Mouse (Mus musculus) liver, embryonic 11.5 days (tissue): ENCODE results near the gene Rad9a. TPM values are rescaled to one million over a fixed set of nuclear protein-coding genes. Genes with fewer than 3 reads are reported as not detected.

Experiments used
- ATAC-seq: fragments of 200-750 bp; cut with Nextera tagmentation; replicated peaks from 2 replicates; pipeline ENCODE4 v1.8.0; 2017; ENCODE audit warnings: moderate number of reproducible peaks, mild to moderate bottlenecking, moderate TSS enrichment, moderate library complexity; ENCODE audit not compliant: low FRiP score
- DNase-seq: peaks from one replicate; pipeline ENCODE4 v3.0.0-alpha.2; 2017; ENCODE audit warnings: low spot score
- H3K27ac ChIP-seq: fragments of 300-500 bp; sonication (generic); 2 replicates; pipeline ENCODE4 v1.5.1; 2014; ENCODE audit warnings: mild to moderate bottlenecking, low read depth, low read length, control low read depth
- H3K27me3 ChIP-seq: fragments of 300-500 bp; sonication (generic); replicated peaks from 2 replicates; pipeline ENCODE4 v1.6.1; 2014; ENCODE audit warnings: low read length, mixed read lengths; ENCODE audit not compliant: control insufficient read depth, insufficient read depth
- H3K36me3 ChIP-seq: fragments of 300-500 bp; sonication (generic); 2 replicates; pipeline ENCODE4 v1.6.1; 2014; ENCODE audit warnings: mild to moderate bottlenecking, low read length, moderate library complexity, mixed read lengths; ENCODE audit not compliant: control insufficient read depth, insufficient read depth
- H3K4me1 ChIP-seq: fragments of 300-500 bp; sonication (generic); replicated peaks from 2 replicates; pipeline ENCODE4 v1.6.1; 2014; ENCODE audit warnings: low read length, mixed read lengths; ENCODE audit not compliant: control insufficient read depth, insufficient read depth
- H3K4me2 ChIP-seq: fragments of 300-500 bp; sonication (generic); 2 replicates; pipeline ENCODE4 v1.6.1; 2014; ENCODE audit warnings: mild to moderate bottlenecking, control low read depth, moderate library complexity
- H3K4me3 ChIP-seq: fragments of 300-500 bp; sonication (generic); 2 replicates; pipeline ENCODE4 v1.5.1; 2014; ENCODE audit warnings: low read depth, low read length, control low read depth
- H3K9ac ChIP-seq: fragments of 300-500 bp; sonication (generic); 2 replicates; pipeline ENCODE4 v1.6.1; 2014; ENCODE audit warnings: low read depth, low read length, control low read depth
- H3K9me3 ChIP-seq: fragments of 300-500 bp; sonication (generic); 2 replicates; pipeline ENCODE4 v1.6.1; 2016; ENCODE audit warnings: low read length, inconsistent platforms, mixed read lengths; ENCODE audit not compliant: control insufficient read depth
- WGBS: fragments of 180-500 bp; shearing (Covaris S2); extraction: QIAGEN DNeasy Blood & Tissue Kit; methylation state at CpG from one replicate; pipeline ENCODE4 v1.1.7; 2014; 5-methylcytosine and 5-hydroxymethylcytosine counted together
- polyA plus RNA-seq: library from polyadenylated mRNA; unstranded; fragments of >200 nt; fragmentation: Nextera tagmentation; extraction: Ambion mirVana; gene quantifications from 2 replicates; pipeline ENCODE4 v1.2.1, GENCODE M21; 2014

Gene Rad9a
- polyA plus RNA-seq, 1 experiment from 2014 or later: 38.8 TPM

DNA sequence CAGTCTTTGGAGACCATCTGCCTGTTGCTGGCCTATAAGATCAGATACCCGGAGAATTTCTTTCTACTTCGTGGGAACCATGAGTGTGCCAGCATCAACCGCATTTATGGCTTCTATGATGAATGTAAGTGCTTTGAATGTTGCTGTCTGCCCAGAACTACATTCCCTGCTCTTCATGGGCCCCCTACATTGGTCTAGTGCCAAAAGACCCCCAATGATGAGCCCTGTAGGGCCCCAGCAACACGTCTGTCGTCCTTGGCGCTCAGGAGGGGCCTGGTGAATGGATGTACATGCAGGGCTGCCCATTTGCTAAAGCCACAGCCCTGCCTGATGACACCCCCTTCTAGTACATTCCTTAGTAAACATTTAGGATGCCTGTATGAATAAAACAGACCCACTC lies 8.3 kb downstream of the Rad9a start:
- Histone ChIP-seq H3K9me3 (no peaks in the 10 kb centered on the region), H3K4me2 (peak overlapping the region; percentile 95), H3K4me1 (peaks cover 37% of the 10 kb centered on the region), H3K4me3 (peak overlapping the region; percentile 95), H3K36me3 (peaks cover 37% of the 10 kb centered on the region), H3K27ac (peak overlapping the region; percentile 90; the same call in 1 of the 2 replicates), H3K9ac (peak overlapping the region; percentile 98), H3K27me3 (no peaks in the 10 kb centered on the region)
- DNase-seq (no peak), ATAC-seq (no peak)
- 55% methylated on average over 6 of the region's 6 CpGs for WGBS

DNA sequence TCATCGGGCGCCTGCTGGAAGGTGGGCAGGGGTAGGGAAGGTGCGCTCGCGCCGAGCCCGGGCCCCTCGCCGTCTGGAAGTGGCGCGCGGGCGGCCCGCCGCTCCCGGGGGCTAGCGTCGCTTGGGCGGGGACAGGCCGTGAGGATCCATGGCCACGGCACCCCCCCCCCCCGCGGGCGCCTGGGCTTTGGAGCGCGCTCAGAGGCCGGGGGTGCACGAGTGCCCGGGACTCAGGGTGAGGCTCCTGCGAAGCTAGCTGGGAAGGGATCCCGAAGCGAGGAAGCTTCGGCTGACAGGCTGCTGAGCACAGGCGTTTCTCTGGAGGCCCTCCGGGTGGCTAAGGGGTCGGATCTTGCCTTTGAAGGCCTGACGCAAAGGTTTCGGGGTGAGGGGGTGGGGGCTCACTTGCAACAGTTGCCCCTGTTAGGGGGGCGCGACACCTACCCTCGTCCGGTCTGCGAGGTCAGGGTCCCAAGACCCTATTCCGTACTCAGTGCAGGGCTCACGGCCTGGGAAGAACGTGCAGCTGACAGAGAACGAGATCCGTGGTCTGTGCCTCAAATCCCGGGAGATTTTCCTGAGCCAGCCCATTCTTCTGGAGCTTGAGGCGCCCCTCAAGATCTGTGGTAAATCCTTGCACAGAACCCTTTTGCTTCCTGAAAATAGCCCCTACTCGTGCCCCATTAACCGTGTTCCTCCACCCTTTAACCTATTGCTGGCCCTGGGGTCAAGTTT lies 9.0 kb downstream of the Rad9a start:
- Histone ChIP-seq H3K4me1 (peaks cover 37% of the 10 kb centered on the region), H3K36me3 (peaks cover 36% of the 10 kb centered on the region), H3K4me2 (peak overlapping the region; percentile 95), H3K9ac (peak overlapping the region; percentile 98), H3K27me3 (no peaks in the 10 kb centered on the region), H3K4me3 (peak overlapping the region; percentile 95), H3K9me3 (no peaks in the 10 kb centered on the region), H3K27ac (peak overlapping the region; percentile 90)
- ATAC-seq (peak; percentile 56), DNase-seq (no peak)
- under 1% methylated on average over 50 of the region's 52 CpGs for WGBS

DNA sequence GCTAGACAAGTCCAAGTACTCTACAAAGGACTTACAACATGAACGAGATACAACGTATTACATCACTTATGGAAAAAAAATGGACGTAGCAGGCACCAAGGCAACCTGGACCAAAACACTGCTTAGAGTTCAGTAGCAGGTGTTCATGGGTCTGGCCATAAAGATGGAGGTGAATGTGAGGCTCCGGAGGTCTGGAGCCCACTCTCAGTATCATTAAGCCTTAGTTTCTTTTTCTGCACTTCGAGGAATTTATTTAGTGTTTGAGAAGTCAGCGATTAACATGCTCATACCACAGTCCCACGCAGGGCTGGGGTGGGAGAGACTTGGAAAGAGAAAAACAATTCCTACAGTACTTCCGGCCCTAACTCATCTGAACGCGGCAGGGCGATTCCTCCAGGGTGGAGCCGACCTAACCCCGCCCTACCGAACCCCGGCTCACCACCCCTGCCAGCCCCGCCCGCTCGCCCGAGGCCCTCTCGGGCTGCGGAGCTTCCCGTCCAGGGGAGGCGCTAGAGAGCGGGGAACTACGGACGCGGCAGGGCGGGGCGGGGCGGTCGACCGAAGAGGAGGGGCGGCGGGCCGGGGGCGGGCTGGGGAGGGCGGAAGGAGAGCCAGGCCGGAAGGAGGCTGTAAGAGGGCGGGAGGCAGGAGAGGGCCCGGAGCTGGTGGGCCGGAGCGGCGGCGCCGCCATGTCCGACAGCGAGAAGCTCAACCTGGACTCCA lies 9.8 kb downstream of the Rad9a start, which contains the start of gene Ppp1ca:
Ppp1ca (plus strand) TSS at position 538 of the 723 bp plus-strand sequence.
- 7% methylated on average over 36 of the region's 47 CpGs for WGBS
- DNase-seq (peak; percentile 98), ATAC-seq (peak; percentile 94)
- peaks cover 32% of the 10 kb centered on the region for H3K36me3 ChIP-seq
- H3K27ac ChIP-seq: peak within 1 kb of the TSS; percentile 90
- peaks cover 37% of the 10 kb centered on the region for H3K4me1 ChIP-seq
- H3K9me3 ChIP-seq: no peaks in the 10 kb centered on the region
- peak within 1 kb of the TSS; percentile 98 for H3K9ac ChIP-seq
- no peaks in the 10 kb centered on the region for H3K27me3 ChIP-seq
- H3K4me2 ChIP-seq: peak within 1 kb of the TSS; percentile 95
- peak within 1 kb of the TSS; percentile 95 for H3K4me3 ChIP-seq

GRCm38 (mm10) chr19:4190831-4191334 lies 10.6 kb downstream of the Rad9a start, which contains the start of gene Tbc1d10c:
Gene Tbc1d10c, minus strand, starts transcription at chr19:4191284.
- 46% methylated on average over 4 of the region's 4 CpGs for WGBS
- Histone ChIP-seq H3K9ac (peak within 1 kb of the TSS; percentile 98), H3K9me3 (no peaks in the 10 kb centered on the region), H3K27ac (peak within 1 kb of the TSS; percentile 90), H3K36me3 (peaks cover 25% of the 10 kb centered on the region), H3K27me3 (no peaks in the 10 kb centered on the region), H3K4me3 (peak within 1 kb of the TSS; percentile 95), H3K4me2 (peak within 1 kb of the TSS; percentile 95), H3K4me1 (peaks cover 33% of the 10 kb centered on the region)
- ATAC-seq (no peak), DNase-seq (no peak)

GRCm38 (mm10) chr19:4189051-4189620 lies 12.3 kb downstream of the Rad9a start:
- no peaks in the 10 kb centered on the region for H3K27me3 ChIP-seq
- no peak overlapping the region for H3K4me2 ChIP-seq
- DNase-seq (no peak), ATAC-seq (no peak)
- H3K27ac ChIP-seq: no peak overlapping the region
- 84% methylated on average over 12 of the region's 12 CpGs for WGBS
- no peak overlapping the region for H3K4me3 ChIP-seq
- H3K9ac ChIP-seq: no peak overlapping the region
- no peaks in the 10 kb centered on the region for H3K9me3 ChIP-seq
- peaks cover 33% of the 10 kb centered on the region for H3K4me1 ChIP-seq
- peaks cover 7% of the 10 kb centered on the region; the same call in 1 of the 2 replicates for H3K36me3 ChIP-seq

DNA sequence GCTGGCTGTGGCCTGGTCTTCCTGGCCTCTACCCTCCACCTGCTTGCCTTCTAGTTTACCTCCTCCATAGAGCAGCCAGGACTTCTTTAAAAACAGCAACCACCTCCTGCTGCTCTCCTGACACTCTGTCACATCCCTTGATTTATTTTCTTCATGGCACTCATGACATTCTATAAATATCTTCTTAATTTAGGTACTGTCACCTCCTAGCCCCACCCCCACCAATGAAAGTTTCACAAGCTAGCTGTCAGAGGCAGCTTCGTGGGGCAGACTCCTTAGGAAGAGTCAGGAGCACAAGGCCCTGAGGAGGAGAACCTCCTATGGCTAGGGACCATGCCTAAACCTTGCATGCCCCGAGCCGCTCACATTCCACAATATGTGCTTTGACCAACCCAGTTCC lies 14.2 kb downstream of the Rad9a start:
- Histone ChIP-seq H3K27ac (no peak overlapping the region), H3K4me3 (no peak overlapping the region), H3K9ac (no peak overlapping the region), H3K9me3 (no peaks in the 10 kb centered on the region), H3K4me2 (no peak overlapping the region), H3K27me3 (no peaks in the 10 kb centered on the region), H3K36me3 (no peaks in the 10 kb centered on the region), H3K4me1 (peaks cover 23% of the 10 kb centered on the region)
- ATAC-seq: no peak
- 68% methylated on average over 3 of the region's 3 CpGs for WGBS
- no peak for DNase-seq

DNA sequence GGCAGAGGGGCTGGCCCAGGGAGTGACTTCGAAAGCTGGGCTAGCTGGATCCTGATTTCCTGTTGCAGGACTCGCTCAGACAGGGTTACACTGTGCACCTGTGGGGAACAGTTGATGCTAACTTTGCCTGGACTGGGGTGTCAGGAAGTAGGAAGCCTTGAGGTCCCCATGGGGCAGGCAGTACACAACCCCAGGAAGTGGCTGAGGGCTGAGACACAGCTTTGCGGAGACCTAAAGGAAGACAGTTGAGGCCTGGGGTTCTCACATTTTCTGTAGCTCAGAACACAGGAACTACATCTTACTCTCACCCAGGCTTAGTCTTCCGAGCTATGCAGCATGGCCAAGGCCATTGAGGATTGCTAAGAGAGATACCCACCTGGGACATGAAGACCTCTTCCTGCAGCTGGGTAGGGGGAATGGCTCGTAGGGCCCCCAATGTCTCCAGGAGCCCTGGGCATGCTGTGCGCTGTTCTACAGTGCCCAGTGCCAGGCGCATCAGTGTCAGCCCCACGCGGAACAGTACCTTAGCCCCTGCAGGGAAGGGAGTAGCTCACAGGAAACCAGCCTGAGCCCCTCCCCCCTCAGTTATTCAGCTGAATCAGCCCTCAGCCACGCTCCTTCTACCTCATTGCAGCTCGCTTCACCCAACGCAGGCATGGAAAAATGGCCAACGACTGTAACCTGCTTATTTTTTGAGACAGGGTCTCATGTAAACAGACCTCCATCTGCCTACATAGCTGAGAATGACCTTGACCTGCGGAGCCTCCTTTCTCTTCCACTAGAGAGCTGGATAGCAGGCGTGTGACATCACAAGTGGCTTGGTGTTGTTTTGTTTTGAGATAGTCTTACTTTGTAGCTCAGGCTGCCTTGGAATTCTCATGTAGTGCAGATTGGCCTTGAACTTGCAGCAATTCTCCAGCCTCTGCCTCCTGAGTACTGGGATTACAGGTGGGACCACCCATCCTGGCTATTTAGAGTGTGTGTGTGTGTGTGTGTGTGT lies 16.2 kb downstream of the Rad9a start:
- no peak for DNase-seq
- WGBS: 46% methylated on average over 15 of the region's 15 CpGs
- Histone ChIP-seq H3K27me3 (no peaks in the 10 kb centered on the region), H3K27ac (peak overlapping the region; percentile 1), H3K4me3 (no peak overlapping the region), H3K4me2 (peak overlapping the region; percentile 24), H3K36me3 (no peaks in the 10 kb centered on the region), H3K4me1 (peaks cover 13% of the 10 kb centered on the region; the same call in 1 of the 2 replicates), H3K9me3 (no peaks in the 10 kb centered on the region), H3K9ac (peak overlapping the region; percentile 46; the same call in 1 of the 2 replicates)
- peak; percentile 14; the same call in 1 of the 2 replicates for ATAC-seq
